Mouse (Mus musculus) E14TG2a.4 (cell line): Measurements from ENCODE around the gene Bmper.
A peak's percentile ranks its signal among the peaks of the same experiment; 100 is the strongest.

Source experiments
- H3K27me3 ChIP-seq: 2 replicates; pipeline ENCODE4 v1.6.1; 2014; ENCODE audit warnings: low read length, control low read depth; ENCODE audit not compliant: insufficient read depth
- H3K36me3 ChIP-seq: 2 replicates; pipeline ENCODE4 v1.6.1; 2014; ENCODE audit warnings: low read length, control low read depth; ENCODE audit not compliant: insufficient read depth
- H3K4me1 ChIP-seq: replicated peaks from 2 replicates; pipeline ENCODE4 v1.6.1; 2014; ENCODE audit warnings: low read depth, low read length, control low read depth
- H3K4me3 ChIP-seq: replicated peaks from 2 replicates; pipeline ENCODE4 v1.5.1; 2014; ENCODE audit warnings: mild to moderate bottlenecking, low read length
- H3K9me3 ChIP-seq: 2 replicates; pipeline ENCODE4 v1.6.1; 2014; ENCODE audit warnings: low read length, control low read depth
- CTCF ChIP-seq: conservative IDR thresholded peaks from 2 replicates; pipeline ENCODE4 v1.5.1; 2014; ENCODE audit warnings: low read length
- NANOG ChIP-seq: IDR thresholded peaks from 2 replicates; pipeline ENCODE4 v1.6.1; 2014; ENCODE audit warnings: borderline replicate concordance, low read length, mixed read lengths
- POU5F1 ChIP-seq: IDR thresholded peaks from 2 replicates; pipeline ENCODE4 v1.6.1; 2014; ENCODE audit warnings: low read length, borderline replicate concordance

Gene Bmper

DNA sequence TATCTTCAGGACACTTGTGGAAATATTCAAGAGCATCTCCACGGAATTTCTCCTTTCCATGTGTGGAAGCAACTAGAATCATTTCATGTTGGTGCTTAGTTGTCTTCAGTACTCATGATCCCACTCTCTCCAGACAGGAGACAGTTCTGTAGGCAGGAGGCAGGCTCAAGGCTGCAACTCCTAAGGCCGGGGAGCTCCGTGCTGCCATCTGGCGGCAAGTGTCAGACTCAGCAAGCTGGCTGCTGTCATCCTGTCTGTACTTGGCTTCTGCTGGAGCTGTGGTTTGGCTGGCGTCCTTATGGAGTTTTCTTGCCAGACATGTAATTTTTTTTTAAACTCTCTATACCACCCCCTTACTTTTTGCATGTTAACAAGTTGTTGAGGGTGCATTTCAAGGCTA lies 27.1 kb downstream of the Bmper start:
- Histone ChIP-seq H3K27me3 (peaks cover 21% of the 10 kb centered on the region), H3K4me1 (peaks cover 8% of the 10 kb centered on the region; the same call in 1 of the 2 replicates), H3K36me3 (no peaks in the 10 kb centered on the region), H3K9me3 (no peaks in the 10 kb centered on the region), H3K4me3 (no peak overlapping the region)
- no peak for TF ChIP-seq POU5F1
- peak; percentile 83 for TF ChIP-seq CTCF

- no peak for TF ChIP-seq POU5F1
- no peak for TF ChIP-seq NANOG
- TF ChIP-seq CTCF = no peak
- H3K4me3 ChIP-seq = no peak overlapping the region
- H3K36me3 ChIP-seq = no peaks in the 10 kb centered on the region
- H3K27me3 ChIP-seq = peaks cover 25% of the 10 kb centered on the region
- H3K4me1 ChIP-seq = peaks cover 10% of the 10 kb centered on the region; the same call in 1 of the 2 replicates
- no peaks in the 10 kb centered on the region for H3K9me3 ChIP-seq
Measured at GRCm38 (mm10) chr9:23251001-23251400, 28.1 kb downstream of the Bmper start.

DNA sequence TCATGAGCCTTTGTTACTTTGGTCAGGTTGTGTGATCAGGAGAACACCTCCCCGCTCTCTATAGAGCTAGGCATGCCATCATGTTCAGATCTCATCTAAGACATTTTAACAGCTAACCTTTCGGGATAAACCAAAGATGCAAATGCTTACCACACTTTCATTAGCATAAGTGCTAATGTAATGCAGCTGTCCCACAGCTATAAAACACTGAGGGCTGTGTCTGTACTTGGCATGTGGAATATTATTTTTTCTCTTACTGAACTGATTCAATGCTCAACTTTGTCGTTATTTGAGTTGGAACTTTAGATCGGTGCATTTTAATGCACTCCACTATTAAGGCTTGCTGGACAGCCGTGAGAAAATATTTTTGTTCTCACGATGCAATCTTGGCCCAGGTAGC lies 30.7 kb downstream of the Bmper start:
- peaks cover 27% of the 10 kb centered on the region for H3K27me3 ChIP-seq
- no peaks in the 10 kb centered on the region for H3K9me3 ChIP-seq
- H3K4me3 ChIP-seq = no peak overlapping the region
- no peaks in the 10 kb centered on the region for H3K36me3 ChIP-seq
- peaks cover 10% of the 10 kb centered on the region; the same call in 1 of the 2 replicates for H3K4me1 ChIP-seq
- TF ChIP-seq NANOG (no peak), POU5F1 (no peak), CTCF (no peak)

DNA sequence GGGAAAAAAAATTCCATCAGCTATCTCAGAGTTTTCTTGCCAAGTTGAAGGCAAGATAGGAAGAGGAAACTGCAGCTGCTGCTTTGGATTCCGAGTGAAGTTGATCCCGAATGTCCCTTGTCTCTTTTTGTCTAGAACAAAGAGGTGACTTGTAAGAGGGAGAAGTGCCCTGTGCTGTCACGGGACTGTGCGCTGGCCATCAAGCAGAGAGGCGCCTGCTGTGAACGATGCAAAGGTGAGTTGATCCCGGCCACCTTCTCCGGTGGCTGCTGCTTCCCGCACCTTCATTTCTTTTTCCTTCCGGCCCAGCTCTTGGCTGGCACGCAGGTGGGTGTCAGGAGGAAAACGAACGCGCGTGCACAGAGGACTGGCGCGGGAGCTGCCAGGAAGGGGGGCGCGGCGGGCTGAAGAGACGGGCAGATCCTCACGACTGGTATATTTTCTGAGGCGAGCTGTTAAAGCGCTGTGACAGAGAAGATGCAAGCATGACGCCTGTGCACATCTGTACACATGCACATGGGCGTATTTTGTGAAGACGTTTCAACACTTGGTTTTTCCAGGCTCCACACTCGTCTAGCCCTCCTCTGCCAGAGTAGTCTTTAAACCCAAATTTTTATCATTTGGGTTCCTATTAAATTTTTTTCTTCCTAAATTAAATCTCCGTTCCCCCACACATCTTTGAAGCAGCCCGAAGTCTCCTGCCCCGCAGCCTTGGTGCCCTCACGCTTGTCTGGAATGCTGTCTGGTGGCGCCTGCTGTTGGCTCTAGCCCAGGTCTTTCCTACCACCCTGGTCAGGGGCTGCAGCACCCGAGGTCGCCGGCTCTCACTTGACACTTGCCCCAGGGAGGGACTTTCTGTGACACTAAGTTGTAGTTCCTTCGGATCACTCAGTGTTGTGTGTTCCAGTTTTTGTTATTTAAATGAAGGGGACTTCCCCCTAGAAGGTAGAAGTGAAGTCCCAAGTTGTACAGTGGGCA lies 31.6 kb downstream of the Bmper start:
- no peak for TF ChIP-seq NANOG
- TF ChIP-seq POU5F1 = no peak
- no peak for TF ChIP-seq CTCF
- no peaks in the 10 kb centered on the region for H3K36me3 ChIP-seq
- peaks cover 10% of the 10 kb centered on the region; the same call in 1 of the 2 replicates for H3K4me1 ChIP-seq
- H3K4me3 ChIP-seq = peak overlapping the region; percentile 35
- H3K9me3 ChIP-seq = no peaks in the 10 kb centered on the region
- peaks cover 27% of the 10 kb centered on the region for H3K27me3 ChIP-seq

DNA sequence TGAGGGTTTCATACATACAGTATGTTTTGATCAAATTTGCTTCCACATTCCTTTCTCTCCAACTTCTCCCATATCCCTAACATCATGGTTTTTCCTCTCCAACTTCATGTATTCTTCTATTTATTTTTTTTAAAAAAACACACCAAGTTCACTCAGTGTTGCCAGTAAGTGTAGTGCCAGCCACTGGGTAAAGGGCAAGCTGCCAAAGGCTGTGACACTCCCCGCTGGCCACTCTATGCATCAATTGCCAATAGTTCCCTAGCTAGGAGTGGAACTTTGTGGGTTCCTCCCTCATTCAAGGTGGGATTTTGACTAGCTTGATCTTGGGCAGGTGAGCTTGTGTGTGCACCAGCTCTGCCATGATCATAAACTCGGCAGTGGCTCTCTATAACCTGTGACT lies 33.0 kb downstream of the Bmper start:
- H3K36me3 ChIP-seq = no peaks in the 10 kb centered on the region
- no peak overlapping the region for H3K4me3 ChIP-seq
- H3K4me1 ChIP-seq = peaks cover 10% of the 10 kb centered on the region; the same call in 1 of the 2 replicates
- TF ChIP-seq POU5F1 (no peak), CTCF (no peak), NANOG (no peak)
- H3K27me3 ChIP-seq = peaks cover 27% of the 10 kb centered on the region
- peaks cover 3% of the 10 kb centered on the region; the same call in 1 of the 2 replicates for H3K9me3 ChIP-seq

GRCm38 (mm10) chr9:23256576-23256975 lies 33.7 kb downstream of the Bmper start:
- no peaks in the 10 kb centered on the region for H3K36me3 ChIP-seq
- H3K4me3 ChIP-seq = no peak overlapping the region
- peaks cover 27% of the 10 kb centered on the region for H3K27me3 ChIP-seq
- H3K4me1 ChIP-seq = peaks cover 10% of the 10 kb centered on the region; the same call in 1 of the 2 replicates
- peaks cover 3% of the 10 kb centered on the region; the same call in 1 of the 2 replicates for H3K9me3 ChIP-seq
- no peak for TF ChIP-seq NANOG
- no peak for TF ChIP-seq POU5F1
- no peak for TF ChIP-seq CTCF

DNA sequence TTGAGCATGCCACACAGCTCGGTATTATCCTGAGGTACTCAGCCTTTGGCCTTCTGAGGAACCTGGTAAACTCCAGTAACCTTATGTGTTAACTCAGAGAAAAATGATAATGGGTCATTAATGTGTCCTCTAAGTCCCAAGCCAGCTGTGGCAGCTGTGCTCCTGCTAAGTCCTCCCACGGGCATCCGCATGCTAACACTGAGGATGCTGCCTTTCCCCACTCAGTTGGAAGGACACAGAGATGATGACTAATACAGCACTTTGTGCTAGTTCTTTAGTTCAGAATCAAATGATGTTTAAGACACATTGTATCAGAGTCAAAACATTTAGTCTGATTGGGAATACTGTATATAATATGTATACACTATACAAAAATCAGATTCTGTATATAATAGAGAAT lies 39.0 kb downstream of the Bmper start:
- TF ChIP-seq CTCF (no peak), NANOG (no peak), POU5F1 (no peak)
- Histone ChIP-seq H3K4me1 (no peaks in the 10 kb centered on the region), H3K4me3 (no peak overlapping the region)

GRCm38 (mm10) chr9:23262851-23263250 lies 40.0 kb downstream of the Bmper start:
- Histone ChIP-seq H3K4me3 (no peak overlapping the region), H3K27me3 (no peaks in the 10 kb centered on the region), H3K9me3 (peaks cover 3% of the 10 kb centered on the region; the same call in 1 of the 2 replicates), H3K36me3 (no peaks in the 10 kb centered on the region), H3K4me1 (no peaks in the 10 kb centered on the region)
- TF ChIP-seq NANOG (no peak), POU5F1 (no peak), CTCF (no peak)

More for the DNA sequence above, 39.0 kb downstream of the Bmper start:
- no peaks in the 10 kb centered on the region for H3K36me3 ChIP-seq
- H3K9me3 ChIP-seq = peaks cover 3% of the 10 kb centered on the region; the same call in 1 of the 2 replicates
- no peaks in the 10 kb centered on the region for H3K27me3 ChIP-seq
